Mouse (Mus musculus): ENCODE results near the gene Olfr1354. TPM values are rescaled to one million over a fixed set of nuclear protein-coding genes. Genes with fewer than 3 reads are reported as not detected.

Gene Olfr1354
- polyA plus RNA-seq (2012; ENCODE audit: low replicate concordance), result not detected in 2 replicates

DNA sequence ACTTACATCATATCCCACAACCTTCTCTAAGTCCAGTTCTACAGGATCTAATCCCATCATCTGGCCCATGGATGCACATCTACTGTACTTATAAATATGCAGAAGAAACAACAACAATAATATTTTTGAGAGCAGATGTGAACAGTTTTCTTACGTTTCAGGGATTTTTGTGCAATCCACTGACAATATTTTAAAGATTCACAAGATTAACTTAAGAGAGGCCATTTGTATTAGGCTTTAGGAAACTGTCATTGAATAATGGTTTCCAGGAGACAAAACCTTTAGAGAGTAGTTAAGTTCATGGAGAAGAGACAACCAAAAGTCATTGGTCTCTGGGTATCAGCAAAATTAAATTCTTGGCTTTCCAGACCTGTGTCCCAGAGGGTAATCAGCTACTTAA is at the start of gene Olfr1354:
Gene Olfr1354 (plus strand): TSS at position 301 of the 400 bp plus-strand sequence.

DNA sequence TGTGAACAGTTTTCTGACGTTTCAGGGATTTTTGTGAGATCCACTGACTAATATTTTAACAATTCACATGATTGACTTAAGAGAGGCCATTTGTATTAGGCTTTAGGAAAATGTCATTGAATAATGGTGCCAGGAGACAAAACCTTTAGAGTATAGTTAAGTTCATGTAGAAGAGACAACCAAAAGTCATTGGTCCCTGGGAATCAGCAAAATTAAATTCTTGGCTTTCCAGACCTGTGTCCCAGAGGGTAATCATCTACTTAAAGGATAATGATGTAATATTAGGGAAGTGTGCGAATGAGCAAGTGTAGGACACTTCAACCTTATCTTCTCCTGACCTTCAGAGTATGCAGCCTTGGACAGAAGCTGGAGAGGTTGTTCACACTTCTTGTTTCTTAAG is 37.7 kb upstream of the Olfr1354 start, which contains the start of gene Olfr1355:
Gene Olfr1355 (plus strand): TSS at position 301 of the 400 bp plus-strand sequence.

DNA sequence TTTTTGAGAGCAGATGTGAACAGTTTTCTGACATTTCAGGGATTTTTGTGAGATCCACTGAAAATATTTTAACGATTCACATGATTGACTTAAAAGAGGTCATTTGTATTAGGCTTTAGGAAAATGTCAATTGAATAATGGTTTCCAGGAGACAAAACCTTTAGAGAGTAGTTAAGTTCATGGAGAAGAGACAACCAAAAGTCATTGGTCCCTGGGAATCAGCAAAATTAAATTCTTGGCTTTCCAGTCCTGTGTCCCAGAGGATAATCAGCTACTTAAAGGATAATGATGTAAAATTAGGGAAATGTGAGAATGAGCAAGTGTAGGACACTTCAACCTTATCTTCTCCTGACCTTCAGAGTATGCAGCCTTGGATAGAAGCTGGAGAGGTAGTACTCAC is 37.4 kb downstream of the Olfr1354 start, which contains the start of gene Olfr8:
Gene Olfr8 (plus strand): TSS at position 301 of the 400 bp plus-strand sequence.

DNA sequence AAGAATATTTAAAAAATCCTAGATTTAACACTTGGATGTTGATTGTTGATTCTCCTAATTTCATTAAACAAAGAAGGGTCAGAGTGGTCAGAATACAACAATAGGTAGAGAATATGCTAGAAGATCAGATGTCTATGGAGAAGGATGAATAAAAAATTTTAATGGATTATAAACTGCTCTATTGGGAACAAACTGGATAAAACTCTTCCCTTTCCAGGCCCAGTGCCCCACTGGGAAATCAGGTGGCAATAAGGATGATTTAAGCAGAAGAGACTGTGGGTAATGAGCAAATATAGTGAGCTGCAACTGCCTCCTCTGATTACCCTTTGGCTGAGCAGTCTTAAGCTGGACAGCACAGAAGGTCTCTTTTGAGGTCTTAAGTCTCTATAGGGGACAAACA is 50.0 kb downstream of the Olfr1354 start, which contains the start of gene Olfr1353:
Gene Olfr1353 (plus strand): TSS at position 301 of the 400 bp plus-strand sequence.

Other genes starting within 250 kb of the Olfr1354 start
- gene Casp14, start 194.9 kb upstream of the Olfr1354 start, polyA plus RNA-seq (2012; ENCODE audit: low replicate concordance), result not detected in 2 replicates
- not detected in 2 replicates for gene Ccdc105, start 160.1 kb upstream of the Olfr1354 start, polyA plus RNA-seq (2012; ENCODE audit: low replicate concordance)
- gene Slc1a6, start 132.7 kb upstream of the Olfr1354 start, polyA plus RNA-seq (2012; ENCODE audit: low replicate concordance), result not detected in 2 replicates
- gene Olfr1356, start 61.0 kb upstream of the Olfr1354 start, polyA plus RNA-seq (2012; ENCODE audit: low replicate concordance), result not detected in 2 replicates
- gene Olfr1355, start 37.6 kb upstream of the Olfr1354 start, polyA plus RNA-seq (2012; ENCODE audit: low replicate concordance), result not detected in 2 replicates
- not detected in 2 replicates for gene Olfr8, start 37.5 kb downstream of the Olfr1354 start, polyA plus RNA-seq (2012; ENCODE audit: low replicate concordance)
- gene Olfr1353, start 50.1 kb downstream of the Olfr1354 start, polyA plus RNA-seq (2012; ENCODE audit: low replicate concordance), result not detected in 2 replicates
- gene Olfr1352, start 67.9 kb downstream of the Olfr1354 start, polyA plus RNA-seq (2012; ENCODE audit: low replicate concordance), result not detected in 2 replicates
- not detected in 2 replicates for gene Olfr1351, start 99.3 kb downstream of the Olfr1354 start, polyA plus RNA-seq (2012; ENCODE audit: low replicate concordance)
- gene Olfr57, start 115.6 kb downstream of the Olfr1354 start, polyA plus RNA-seq (2012; ENCODE audit: low replicate concordance), result not detected in 2 replicates
- gene 2610008E11Rik, start 184.4 kb downstream of the Olfr1354 start, polyA plus RNA-seq (2012; ENCODE audit: low replicate concordance), result 0.71 and 1.3 TPM in 2 replicates
- gene Vmn2r80, start 235.6 kb downstream of the Olfr1354 start, polyA plus RNA-seq (2012; ENCODE audit: low replicate concordance), result not detected in 2 replicates

All from leukemia stem cell, adult 10-12 weeks (primary cell).